Mouse (Mus musculus) heart, postnatal 0 days (tissue): ENCODE measurements around the gene Padi2.

Experiments
- CTCF ChIP-seq: IDR thresholded peaks from 2 replicates; pipeline ENCODE4 v1.5.1; 2016; ENCODE audit warnings: antibody characterized with exemption, control low read depth, low read depth
- EP300 ChIP-seq: IDR thresholded peaks from 2 replicates; pipeline ENCODE4 v1.6.1; 2016; ENCODE audit warnings: antibody characterized with exemption, low read depth

DNA sequence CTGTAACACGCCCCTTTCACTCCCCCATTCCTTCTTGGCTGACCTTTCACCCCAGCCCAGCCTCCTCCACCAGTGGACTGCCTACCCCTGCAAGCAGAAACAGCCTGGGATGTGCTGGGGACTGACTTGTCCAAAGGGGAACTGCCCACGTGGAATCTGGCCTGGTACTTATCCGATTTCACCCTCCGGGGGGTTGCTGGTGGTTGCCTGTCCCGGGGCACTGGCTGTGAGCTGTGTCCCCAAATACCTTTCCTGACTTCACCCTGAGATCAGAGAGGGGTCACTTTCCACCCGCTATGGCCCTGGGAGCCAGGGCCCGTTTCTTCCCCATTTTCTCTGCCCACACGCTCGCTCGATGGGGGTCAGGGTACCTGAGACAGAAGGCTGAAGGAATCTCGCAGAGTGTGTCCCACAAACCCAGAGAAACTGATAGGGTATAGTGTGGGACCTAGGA, 710 bp downstream of the Padi2 start:
- TF ChIP-seq CTCF: no peak
- TF ChIP-seq EP300: no peak
